Mouse (Mus musculus) left cerebral cortex, postnatal 25 days (tissue): Measurements from ENCODE around the gene Csnk1e. TPM values are rescaled to one million over a fixed set of nuclear protein-coding genes. Genes with fewer than 3 reads are reported as not detected.

Experiments used
- DNase-seq, 2 experiments: peaks; one replicate each; pipeline ENCODE4 v3.0.0; 2022; ENCODE audit warnings: low spot score in 2 of 2, mixed read lengths in 1 of 2
- intact Hi-C: fragments of 180-260 bp; cut with DNase I; formaldehyde crosslinking; loops from one replicate; pipeline ENCODE4 v1.15.1; 2025
- total RNA-seq, 2 experiments: library from RNA; stranded (reverse); gene quantifications; 2 replicates each; pipeline ENCODE4 v1.2.3; 2021

Csnk1e gene
- total RNA-seq, 2 experiments from 2014 or later = 133 to 141 TPM

DNA sequence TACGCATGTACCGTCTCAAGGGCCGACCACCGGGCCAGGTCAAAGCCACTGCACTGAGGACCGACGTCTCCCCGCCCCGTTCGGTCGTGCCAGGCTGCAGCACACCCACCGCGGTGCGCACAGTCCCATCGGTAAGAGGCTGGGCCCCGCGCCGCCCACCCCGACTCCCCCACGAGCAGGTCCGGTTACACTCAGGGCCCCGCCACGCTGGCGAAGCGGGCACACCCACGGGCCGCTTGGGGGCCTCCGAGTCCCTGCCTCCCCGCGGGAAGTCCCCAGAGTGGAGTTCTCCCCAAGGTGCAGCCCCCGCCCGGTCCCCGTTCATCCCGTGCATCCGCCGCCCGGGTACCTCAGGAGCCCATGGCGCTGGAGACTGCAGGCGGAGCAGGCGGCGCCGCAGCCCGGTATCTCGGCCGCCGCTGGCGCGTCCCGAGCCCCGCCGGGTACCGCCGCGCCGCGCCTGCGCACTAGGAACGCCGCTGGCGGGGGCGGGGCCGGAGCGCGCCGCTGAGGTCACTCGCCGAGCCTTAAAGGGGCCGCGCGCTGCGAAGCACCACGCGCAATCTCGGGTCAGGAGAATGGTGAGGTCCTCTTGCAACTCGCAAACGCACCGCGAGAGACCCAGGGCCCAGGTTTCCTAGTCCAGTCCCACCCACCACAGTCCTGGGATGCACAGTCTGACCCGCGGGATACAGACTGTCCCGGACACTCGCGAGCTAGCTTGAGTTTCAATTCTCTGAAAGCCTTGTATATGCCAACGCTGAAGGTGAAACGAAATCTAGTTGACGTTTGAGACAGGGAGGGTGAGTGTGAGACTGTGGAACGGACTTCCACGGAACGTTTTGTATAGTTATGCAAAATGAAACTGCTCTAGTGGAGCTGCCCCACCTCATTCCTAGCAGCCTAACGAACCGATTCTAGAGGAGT is 52.3 kb downstream of the Csnk1e start, which contains the start of gene Tmem184b:
Tmem184b (minus strand) TSS at position 734 of the 927 bp plus-strand sequence.
- intact Hi-C loops = loop anchor here (1.0 to 5.0 kb wide), 4 partner anchors 24 to 64 kb away; no protein-coding TSS in a partner anchor
- peak; percentile 87 to 93 for DNase-seq

DNA sequence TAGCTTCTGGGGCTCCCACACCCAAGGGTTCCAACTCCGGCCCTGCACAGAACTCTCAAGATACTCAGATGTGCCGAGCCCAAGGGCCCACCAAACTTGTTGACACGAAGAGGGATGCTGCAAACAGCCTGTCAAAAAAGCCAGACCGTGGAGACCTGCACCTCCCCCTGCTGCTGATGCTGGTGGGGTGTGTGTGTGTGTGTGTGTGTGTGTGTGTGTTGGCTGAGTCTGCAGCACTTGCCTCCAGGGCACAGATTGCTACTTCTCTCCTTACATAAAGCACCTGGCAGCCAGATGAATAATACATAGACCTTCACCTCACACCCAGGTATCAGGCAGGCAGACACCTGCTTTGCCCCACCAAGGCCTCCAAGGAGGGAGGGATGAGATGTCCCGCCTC is 53.2 kb downstream of the Csnk1e start:
- no peak for DNase-seq
- intact Hi-C loops = loop anchor here (2.0 to 5.0 kb wide), 3 partner anchors 31 to 65 kb away; no protein-coding TSS in a partner anchor

DNA sequence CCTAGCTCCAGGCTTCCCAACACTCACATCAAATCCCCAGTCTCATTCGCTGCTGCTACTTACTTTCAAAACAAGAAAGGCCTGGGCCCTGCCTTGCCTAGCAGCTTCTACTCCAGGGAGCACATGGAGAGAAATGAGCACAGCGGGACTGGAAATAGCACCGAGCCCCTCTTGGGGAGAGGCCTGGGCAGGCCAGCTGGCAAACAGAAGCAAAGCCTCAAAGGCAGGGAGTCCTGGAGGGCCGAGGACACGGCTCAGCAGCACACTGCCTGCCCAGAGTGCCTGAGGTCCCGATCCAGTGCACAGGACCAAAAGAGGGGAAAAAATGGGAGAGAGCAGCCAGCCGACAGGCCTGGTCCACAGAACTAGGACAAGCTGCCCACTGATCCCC is 54.4 kb downstream of the Csnk1e start:
- intact Hi-C loops = loop anchor here (5.0 kb wide), 1 partner anchor 66 kb away; no protein-coding TSS in a partner anchor
- peak in 1 of 2 experiments; percentile 34 for DNase-seq

DNA sequence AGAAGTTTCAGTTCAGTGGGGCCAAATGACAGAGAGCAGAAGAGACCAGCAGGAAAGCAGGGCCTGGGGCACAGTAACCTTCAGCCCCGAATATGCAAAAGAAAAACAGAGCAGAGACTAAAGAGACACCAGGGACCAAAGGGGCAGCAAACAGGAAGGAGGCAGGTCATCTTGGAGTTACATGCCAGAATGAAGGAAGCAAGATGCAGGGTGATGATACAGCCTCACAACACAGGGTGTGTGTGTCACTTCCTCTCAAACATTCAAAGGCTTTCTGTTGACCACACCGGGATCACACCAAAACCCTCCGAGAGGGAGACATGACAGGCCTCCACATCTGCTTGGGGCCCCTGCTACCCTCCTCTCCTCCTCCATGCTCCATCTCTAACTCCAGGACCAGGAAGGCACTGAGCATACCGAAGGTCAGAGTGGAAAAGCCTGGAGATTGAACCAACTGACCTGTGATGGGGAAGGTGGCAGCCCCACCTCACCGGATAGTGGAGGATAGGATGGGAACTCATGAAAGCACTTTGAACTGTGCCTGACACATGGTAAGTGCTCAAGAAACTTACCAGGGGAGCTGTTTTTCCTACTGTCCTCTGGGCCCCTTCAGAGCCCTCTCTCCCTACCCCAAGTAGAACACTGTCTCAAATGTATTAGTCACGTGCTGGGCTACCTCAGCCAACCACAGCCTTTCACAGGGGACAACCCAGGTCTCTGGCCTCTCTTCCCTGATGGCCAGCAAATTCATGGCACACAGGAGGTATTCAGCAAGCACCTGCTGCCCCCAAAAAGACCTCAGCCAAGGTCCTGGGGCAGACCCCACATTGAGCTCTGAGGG is 55.0 kb downstream of the Csnk1e start:
- intact Hi-C loops = loop anchor here (5.0 kb wide), 1 partner anchor 67 kb away; no protein-coding TSS in a partner anchor
- no peak for DNase-seq

DNA sequence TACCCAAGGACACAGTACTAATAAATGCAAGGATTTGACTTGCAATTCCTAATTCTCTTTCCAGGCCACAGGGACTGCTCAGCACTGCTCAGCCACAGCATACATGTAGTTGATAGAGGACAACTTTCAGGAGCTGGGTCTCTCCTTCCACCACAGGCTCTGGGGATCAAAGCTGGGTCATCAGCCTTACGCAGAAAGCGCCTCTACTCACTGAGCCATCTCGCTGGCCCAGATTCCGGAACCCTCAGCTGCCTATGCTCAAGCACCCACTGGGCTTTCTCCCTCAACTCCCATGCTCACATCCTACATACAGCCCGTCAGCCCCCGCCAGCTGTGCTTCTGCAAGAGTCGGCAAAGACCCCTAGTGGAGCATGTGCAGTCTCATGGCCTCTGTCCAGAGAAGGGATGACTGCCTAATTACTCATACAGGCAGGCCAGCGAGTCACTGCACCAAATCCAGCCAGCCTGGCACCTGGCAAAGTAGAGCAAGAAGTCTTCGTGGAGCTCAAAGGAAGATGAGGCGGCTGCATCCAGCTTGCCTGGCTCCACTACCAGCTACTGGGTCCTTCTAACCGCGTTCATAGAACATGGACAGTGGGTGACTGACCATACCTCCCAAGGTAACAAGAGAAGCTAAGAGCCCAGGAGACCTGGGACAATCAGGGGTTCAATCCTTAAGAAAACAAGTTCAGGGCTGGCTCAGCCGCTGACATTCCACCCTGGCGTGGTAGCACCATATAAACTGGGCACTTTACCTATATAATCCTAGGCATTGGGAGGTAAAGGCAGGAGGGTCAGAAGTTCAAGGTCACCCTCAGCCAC is 55.9 kb downstream of the Csnk1e start:
- DNase-seq = no peak
- intact Hi-C loops = loop anchor here (5.0 kb wide), 1 partner anchor 68 kb away; no protein-coding TSS in a partner anchor

DNA sequence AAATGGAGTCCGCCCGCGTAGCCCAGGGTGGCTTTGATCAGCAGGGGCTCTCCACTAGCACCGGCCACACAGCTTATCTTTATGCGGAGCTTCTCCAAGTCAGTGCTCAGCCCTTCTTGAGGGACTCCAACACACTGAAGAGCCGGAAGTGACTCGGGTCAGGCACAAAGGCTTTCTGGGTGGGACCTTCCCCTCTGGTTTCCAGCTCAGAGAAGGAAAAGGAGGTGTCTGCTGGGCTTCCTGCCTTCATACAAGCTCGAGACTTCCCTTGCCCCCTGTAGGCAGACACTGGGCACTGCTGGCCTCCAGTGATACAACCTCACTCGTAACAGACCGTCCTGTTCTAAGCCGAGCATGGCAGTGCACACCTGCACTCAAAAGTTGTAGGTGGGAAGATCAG is 58.6 kb downstream of the Csnk1e start:
- no peak for DNase-seq
- intact Hi-C loops = no loop called here

DNA sequence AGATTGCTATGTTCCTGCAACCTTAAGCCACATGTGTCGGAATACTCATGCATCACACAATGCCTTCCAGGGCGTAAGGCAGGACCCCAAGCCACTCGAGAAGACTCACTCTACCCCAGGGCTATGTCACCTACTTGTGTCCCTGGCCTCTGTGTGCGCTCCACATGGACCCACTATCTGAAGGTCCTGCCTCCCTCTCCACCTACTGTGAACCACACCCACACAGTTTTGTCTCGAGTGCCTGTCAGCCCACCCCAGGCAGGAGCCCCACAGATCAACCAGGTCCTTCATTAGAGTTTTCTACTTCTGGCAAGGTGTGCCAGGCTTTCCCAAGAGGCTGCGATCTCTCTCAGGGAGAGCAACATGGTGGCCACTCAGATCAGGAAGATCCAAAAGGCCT is 60.1 kb downstream of the Csnk1e start:
- intact Hi-C loops = no loop called here
- no peak for DNase-seq

DNA sequence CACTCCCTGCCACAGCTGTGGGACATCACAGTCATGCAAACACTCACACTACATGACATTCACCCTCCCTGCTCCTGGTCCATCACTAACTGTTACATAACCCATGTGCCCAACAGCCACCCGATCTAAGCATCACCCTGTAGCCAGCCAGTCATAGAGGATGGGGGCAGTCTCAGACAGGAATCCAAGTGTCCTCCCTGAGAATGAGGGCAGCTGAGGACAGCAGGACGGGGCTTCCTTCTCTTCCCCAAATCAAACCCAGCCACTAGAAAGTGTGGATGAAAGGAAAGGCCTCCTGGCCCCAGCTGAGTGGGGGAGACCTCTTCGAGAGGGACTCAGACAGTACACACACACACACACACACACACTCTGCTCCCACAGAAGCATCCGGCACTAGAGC is 60.5 kb downstream of the Csnk1e start:
- DNase-seq = no peak
- intact Hi-C loops = no loop called here

DNA sequence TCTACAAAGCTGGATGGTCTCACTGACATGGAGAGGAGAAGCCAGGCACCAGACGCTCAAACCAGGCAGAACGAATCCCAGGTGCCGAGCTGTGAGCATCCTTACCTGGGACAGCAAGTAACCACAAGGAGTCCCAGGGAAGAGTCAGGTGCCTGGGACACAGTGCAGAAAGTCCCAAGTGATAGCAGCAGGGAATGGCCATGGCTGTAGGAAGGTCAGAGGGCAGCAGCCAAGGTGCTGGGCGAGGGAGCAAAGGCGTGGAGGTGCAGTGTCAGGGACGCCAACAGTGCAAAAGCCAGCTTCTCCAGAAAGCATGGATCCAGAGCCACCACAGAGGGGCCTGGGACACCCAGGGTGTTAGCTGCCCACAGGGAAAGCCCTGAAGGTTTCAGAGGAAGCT is 62.3 kb downstream of the Csnk1e start:
- DNase-seq = no peak
- intact Hi-C loops = no loop called here

DNA sequence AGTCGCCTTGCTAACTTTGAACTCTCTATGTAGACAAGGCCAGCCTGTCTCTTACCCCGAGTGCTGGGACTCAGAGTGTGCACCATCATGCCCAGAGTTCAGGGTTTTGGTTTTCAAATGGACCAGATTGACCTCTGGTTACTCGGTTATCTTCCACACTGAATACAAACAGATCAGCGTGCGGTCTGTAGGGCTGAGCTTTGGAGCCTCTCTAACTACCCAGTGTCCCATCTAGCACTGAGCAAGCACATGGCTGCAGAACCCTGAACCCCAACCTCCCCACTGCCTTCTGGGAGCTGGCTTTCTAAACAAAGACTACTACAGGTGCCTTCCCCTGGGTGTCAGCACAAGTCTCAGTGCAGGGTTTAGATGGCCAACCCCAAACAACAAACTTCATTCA is 62.8 kb downstream of the Csnk1e start:
- no peak for DNase-seq
- intact Hi-C loops = no loop called here

DNA sequence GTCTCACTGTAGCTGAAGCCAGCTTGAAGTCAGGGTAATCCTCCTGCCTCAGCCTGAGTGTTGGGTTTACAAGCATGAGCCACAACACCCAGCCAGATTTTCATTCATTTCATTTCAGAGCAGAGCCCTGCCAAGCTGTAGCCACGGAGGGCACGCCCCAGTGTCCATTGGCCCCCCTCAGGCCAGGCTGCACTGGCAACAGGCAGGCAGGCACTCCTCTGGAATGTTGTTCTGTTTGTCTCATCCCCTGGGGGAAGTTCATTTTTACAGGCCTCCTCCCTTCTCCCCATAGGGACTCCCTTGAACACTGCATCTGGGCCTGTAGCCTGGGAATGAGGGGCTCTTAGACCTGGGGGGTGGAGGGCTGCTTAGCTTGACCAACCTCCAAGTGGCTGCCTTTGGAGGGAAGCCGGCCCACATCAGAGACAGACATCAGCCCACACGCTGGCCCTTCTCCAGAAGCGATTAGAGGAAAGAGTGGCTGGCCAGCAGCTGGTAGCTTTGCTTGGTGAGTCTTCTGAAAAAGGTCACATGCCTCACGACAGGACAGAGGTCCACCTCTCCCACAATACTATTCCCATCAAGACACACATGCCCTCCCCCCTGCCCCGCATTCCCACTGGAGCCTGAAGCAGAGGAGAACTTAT is 63.8 kb downstream of the Csnk1e start:
- intact Hi-C loops = no loop called here
- peak in 1 of 2 experiments; percentile 58 for DNase-seq

DNA sequence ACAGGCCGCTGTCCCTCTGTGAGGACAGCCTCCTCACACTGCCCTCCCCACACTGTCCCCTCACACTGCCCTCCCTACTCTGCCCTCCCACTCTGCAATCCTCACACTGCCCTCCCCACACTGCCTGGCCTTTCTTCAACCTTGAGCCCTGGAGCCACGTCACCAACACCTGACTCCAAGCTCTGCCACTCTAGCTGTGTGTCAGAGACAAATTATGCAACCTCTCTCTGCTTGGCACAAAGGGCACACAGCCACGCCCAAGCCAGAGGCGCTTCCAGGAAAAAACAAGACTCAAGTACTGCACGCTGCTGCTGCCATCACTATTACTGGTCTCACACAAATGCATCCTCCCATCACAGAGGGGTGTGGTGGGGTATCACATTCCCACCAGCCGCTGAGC is 64.9 kb downstream of the Csnk1e start:
- DNase-seq = no peak
- intact Hi-C loops = no loop called here

DNA sequence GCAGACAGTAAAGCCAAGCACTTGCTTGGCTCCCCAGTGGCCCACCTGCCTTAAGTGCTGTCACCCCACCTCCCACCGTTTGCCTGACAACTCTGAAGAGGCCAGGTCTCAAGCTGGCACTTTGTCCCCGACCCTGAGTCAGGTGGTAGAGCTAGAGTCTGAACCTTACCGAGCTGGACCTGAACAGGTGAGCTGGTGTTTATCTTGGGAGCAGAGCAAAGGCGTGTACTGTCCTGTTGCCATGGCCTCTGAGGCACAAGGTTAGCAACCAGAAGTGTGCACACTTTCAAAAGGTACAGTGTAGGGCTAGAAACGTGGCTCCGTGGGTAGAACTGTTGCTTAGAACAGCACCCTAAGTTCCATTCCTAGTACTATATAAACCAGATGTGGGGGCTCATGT is 67.2 kb downstream of the Csnk1e start:
- intact Hi-C loops = no loop called here
- DNase-seq = no peak

DNA sequence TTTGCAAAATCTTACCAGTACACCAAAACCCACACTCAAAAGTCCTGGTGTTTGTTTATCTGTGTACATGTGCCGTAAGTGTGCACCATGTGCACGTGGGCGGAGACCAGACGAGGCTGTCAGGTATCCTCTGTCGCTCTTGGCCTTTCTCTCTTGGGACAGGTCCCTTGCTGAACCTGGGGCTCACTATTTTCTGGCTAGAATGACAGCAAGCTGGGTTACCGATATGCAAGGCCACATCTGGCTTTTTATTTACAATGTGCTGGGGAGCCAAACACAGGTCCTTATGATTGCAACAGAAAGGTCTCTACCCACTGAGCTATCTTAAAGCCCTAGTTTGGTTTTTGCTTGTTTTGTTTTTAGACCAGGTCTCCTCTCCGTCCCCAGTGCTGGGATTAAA is 67.8 kb downstream of the Csnk1e start:
- DNase-seq = no peak

DNA sequence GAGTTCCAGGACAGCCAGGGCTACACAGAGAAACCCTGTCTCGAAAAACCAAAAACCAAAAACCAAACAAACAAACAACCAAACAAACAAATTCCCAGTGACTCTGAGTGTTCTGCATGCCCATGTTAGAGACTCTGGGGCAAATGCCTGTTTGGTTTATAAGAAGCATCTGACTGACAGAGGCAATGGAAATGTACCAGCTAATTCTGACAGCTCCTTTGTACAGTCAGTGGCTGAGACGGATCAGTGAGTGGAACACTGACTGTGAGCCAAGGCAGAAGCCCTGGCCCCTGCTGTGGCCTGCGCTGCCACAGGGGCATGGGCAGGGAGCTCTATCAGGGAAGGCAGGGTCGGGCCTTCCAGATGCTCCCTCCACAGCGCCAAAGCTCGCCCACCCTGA is 68.3 kb downstream of the Csnk1e start:
- intact Hi-C loops = no loop called here
- DNase-seq = no peak

More for the DNA sequence above, 67.8 kb downstream of the Csnk1e start:
- intact Hi-C loops = no loop called here

DNA sequence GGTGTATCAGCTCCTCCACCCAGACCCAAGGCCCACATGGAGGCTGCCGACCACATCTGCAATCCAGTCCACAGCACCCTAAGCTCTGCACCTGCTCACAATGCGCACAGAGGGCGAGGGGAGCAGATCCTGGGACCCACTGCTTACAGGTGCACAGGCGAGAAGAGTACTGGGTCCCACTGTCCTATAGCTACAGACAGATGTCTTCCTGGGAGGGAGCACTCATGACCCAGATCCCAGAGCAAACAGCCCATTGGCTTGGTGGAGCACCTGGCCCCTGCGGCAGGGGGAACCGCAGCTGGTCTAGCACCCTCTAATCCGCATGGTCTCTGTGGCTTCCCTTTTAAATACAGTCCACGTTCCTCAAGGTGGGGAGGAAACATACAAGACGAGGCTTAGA is 73.7 kb downstream of the Csnk1e start:
- DNase-seq = no peak
- intact Hi-C loops = loop anchor here (5.0 kb wide), 1 partner anchor 86 kb away; no protein-coding TSS in a partner anchor

DNA sequence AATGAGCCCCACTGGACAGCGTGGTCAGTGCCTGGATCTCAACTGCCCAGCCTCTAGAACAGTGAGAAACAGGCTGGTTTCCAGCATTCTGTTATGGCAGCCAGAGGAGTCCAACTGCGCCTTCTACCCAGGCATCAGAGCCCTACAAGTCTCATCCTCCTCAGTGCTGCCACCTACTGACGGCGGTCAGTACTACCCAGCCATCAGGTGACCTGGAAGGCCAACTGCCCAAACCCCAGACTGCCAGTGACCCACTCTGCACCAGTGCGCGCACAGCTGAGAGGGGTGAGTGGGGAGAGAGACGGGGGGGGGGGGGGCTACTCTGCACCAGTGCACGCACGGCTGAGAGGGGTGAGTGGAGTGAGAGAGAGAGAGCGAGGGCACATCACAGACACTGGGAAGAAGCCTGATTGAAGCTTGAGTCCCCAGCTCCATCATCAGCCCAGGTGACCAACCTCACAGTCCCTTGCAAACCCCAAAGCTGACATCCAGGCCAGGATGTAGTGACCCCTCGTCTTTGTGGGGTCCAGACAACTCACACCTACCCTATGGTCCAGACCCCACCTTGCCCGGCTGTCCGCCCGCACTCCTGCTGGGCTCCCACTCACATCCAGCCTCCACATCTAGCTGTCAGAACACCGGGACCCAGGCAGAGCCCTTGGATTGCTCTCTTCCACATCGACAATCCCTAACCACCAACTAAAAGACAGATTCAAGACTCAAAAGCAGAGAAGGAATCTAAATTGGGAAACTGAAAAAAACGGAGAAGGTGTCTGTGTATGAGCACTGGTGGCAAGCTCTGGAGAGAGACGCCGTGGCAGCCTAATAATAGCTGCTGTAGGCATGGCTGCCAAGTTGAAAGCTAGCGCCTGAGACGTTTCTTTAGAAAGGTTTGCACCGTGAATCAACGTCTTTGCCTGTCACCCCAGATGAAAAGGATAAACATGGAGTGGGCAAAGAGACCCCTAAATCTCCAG is 74.6 kb downstream of the Csnk1e start:
- DNase-seq = peak; percentile 69 to 86
- intact Hi-C loops = loop anchor here (5.0 kb wide), 1 partner anchor 87 kb away; no protein-coding TSS in a partner anchor

DNA sequence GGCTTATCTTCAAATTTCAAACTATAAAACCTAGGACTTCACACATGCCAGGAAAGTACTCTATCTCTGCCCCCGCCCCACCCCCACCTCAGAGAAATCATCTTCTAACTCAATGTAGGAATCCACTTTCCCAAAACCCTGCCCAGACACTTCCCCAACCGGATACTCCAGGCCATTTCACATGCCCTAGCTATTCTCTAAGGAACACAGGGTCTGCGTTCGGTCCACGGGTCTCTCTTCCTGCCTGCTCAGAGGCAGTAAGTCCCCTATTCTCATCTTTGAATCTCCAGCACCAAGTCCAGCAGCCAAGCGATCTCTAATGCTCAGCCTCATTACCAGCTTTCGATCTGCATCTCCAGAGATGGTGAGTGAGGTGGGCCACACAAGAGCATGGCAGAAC is 75.7 kb downstream of the Csnk1e start:
- DNase-seq = no peak
- intact Hi-C loops = loop anchor here (5.0 kb wide), 1 partner anchor 88 kb away; no protein-coding TSS in a partner anchor
